Mouse (Mus musculus) neural tube, embryonic 13.5 days (tissue): ENCODE data around the gene Col1a1. TPM values are rescaled to one million over a fixed set of nuclear protein-coding genes. Genes with fewer than 3 reads are reported as not detected.

Source experiments
- ATAC-seq: fragments of 200-750 bp; cut with Nextera tagmentation; 2 replicates; pipeline ENCODE4 v1.8.0; 2017; ENCODE audit warnings: low read depth, mild to moderate bottlenecking, moderate TSS enrichment, moderate library complexity
- H3K27ac ChIP-seq: fragments of 300-500 bp; sonication (generic); replicated peaks from 2 replicates; pipeline ENCODE4 v1.5.1; 2015; ENCODE audit warnings: moderate library complexity, mild to moderate bottlenecking, inconsistent platforms
- H3K27me3 ChIP-seq: fragments of 300-500 bp; sonication (generic); 2 replicates; pipeline ENCODE4 v1.6.1; 2015; ENCODE audit warnings: mild to moderate bottlenecking, inconsistent platforms
- H3K36me3 ChIP-seq: fragments of 300-500 bp; sonication (generic); 2 replicates; pipeline ENCODE4 v1.6.1; 2015; ENCODE audit warnings: mild to moderate bottlenecking, inconsistent platforms
- H3K4me1 ChIP-seq: fragments of 300-500 bp; sonication (generic); replicated peaks from 2 replicates; pipeline ENCODE4 v1.6.1; 2015; ENCODE audit warnings: inconsistent platforms
- H3K4me2 ChIP-seq: fragments of 300-500 bp; sonication (generic); 2 replicates; pipeline ENCODE4 v1.6.1; 2015; ENCODE audit warnings: inconsistent platforms, mild to moderate bottlenecking, moderate library complexity
- H3K4me3 ChIP-seq: fragments of 300-500 bp; sonication (generic); 2 replicates; pipeline ENCODE4 v1.5.1; 2015; ENCODE audit warnings: mild to moderate bottlenecking, inconsistent platforms
- H3K9ac ChIP-seq: fragments of 300-500 bp; sonication (generic); 2 replicates; pipeline ENCODE4 v1.6.1; 2015; ENCODE audit warnings: moderate library complexity, mild to moderate bottlenecking, inconsistent platforms
- H3K9me3 ChIP-seq: fragments of 300-500 bp; sonication (generic); 2 replicates; pipeline ENCODE4 v1.6.1; 2016; ENCODE audit warnings: inconsistent platforms
- WGBS: fragments of 180-500 bp; shearing (Covaris S2); methylation state at CpG from one replicate; pipeline ENCODE4 v1.1.7; 2015; 5-methylcytosine and 5-hydroxymethylcytosine counted together
- polyA plus RNA-seq: library from polyadenylated mRNA; unstranded; fragments of >200 nt; fragmentation: Nextera tagmentation; extraction: Ambion mirVana; gene quantifications from 2 replicates; pipeline ENCODE4 v1.2.1, GENCODE M21; 2015

Gene Col1a1
- polyA plus RNA-seq, 1 experiment from 2014 or later: 187 TPM

DNA sequence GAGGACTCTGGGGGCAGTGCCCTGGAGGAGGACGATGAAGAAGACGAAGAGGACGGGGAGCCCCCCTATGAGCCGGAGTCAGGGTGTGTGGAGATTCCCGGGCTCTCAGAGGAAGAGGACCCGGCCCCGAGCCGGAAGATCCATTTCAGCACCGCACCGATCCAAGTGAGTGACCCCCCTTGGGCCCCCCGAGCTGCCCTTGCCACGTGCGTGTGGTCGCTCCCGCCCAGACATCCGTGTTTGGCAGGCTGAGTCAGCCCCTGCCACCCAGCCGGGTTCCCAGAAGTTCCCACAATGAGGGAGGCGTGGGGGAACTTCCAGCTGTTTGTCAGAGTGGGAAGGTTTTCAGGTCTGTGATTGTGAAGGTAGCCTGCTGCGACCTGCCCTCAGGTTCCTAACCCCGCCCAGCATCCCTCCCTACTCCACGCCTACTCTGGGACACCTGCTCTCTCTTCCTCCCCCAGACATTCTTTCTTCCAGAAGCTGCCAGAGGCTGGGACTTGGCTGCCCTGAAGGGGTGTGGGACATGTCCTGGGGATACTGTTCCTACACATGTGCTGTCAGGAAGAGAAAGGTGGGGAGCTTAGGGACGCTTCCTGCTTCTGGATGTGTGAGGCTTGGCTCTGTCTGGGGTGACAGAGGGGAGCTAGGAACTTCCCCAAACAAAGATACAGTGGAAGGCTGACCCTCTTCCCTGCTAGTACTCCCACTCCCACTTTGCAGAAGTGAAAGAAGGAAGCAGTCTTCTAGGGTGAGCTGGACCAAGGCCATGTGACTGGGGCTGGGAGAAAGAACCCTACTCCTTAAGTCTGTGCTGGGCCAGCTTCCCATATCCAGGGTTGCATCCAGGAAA, 57.0 kb downstream of the Col1a1 start:
- no peak for ATAC-seq
- Histone ChIP-seq H3K27ac (peak overlapping the region; percentile 97), H3K9me3 (no peaks in the 10 kb centered on the region), H3K4me3 (peak overlapping the region; percentile 97), H3K27me3 (no peaks in the 10 kb centered on the region), H3K4me2 (peak overlapping the region; percentile 99), H3K36me3 (peaks cover 22% of the 10 kb centered on the region), H3K9ac (peak overlapping the region; percentile 99), H3K4me1 (peaks cover 85% of the 10 kb centered on the region)
- WGBS: 2% methylated on average over 22 of the region's 22 CpGs

DNA sequence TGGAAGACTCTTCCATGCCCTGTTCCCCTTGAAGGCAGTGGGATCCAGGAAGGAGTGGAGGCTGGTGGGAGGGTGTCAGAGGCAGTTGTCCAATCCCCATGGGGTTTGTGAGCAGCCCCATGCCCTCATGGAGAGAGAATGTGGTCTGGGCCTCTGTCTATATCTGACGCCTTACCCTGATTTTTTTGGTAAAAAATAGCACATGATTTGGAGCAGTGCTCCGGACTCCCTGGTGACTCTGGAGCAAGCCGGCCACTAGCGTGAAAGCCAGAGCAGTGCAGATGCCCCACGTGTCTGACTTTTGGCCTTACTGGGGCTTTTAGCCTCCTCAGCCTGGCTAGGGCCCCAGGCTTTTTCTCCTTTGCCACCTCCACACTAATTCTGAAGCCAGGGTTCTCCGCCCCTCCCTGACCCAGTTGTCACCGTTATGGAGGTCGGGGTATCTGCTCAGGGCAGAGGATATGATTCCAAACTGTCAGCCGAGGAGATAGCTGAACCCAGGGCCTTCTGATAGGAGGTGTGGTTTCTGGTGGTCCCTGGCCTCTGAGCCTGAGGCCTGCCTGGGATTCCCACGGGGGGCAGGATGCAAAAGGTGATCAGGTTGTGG, 58.3 kb downstream of the Col1a1 start:
- WGBS: 44% methylated on average over 10 of the region's 10 CpGs
- no peak for ATAC-seq
- Histone ChIP-seq H3K4me3 (peak overlapping the region; percentile 97), H3K9ac (peak overlapping the region; percentile 99), H3K4me1 (peaks cover 84% of the 10 kb centered on the region), H3K27me3 (no peaks in the 10 kb centered on the region), H3K27ac (no peak overlapping the region), H3K4me2 (peak overlapping the region; percentile 99), H3K9me3 (no peaks in the 10 kb centered on the region), H3K36me3 (peaks cover 35% of the 10 kb centered on the region)

DNA sequence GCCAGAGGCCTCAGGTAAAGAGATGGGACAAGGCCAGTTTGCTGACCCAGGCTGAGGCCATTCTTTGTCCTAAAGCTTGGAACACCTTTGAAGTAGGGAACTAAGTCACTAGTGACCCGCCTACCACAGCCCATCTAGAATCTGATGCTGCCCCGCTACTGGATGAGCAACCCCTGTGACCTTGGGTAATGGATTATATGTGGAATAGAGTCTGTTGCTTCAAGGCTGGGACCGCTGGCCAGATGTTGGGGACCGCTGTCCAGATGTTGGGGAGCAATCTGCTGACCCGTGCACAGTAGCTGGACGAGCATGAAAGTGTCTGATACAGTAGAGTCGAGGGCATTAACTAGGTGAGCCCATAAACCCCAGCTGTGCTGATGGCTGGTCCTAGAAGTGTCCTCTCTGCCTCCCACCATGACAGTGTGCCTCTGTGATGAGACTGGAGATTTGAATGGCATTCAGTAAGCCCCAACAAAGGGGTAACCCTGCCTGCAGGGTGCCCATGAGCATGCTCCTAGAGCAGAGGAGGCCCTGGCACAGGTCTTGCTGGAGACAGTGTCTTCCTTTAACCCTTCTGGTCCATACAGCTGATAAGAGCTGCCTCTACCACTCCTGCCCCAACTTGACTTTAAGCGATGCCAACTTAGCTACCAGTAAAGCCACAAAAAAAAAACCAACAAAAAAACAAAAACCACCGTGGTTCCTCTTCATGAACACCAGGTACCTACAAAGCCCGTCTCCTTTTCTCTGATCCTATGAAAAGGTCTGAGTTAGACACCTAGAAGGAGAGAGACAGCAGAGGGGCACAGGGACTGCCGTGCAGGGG, 59.1 kb downstream of the Col1a1 start:
- Histone ChIP-seq H3K27ac (no peak overlapping the region), H3K9ac (peak overlapping the region; percentile 99), H3K36me3 (peaks cover 42% of the 10 kb centered on the region), H3K4me3 (peak overlapping the region; percentile 97), H3K4me2 (peak overlapping the region; percentile 99), H3K27me3 (no peaks in the 10 kb centered on the region), H3K9me3 (no peaks in the 10 kb centered on the region), H3K4me1 (peaks cover 87% of the 10 kb centered on the region)
- 83% methylated on average over 11 of the region's 11 CpGs for WGBS
- no peak for ATAC-seq

DNA sequence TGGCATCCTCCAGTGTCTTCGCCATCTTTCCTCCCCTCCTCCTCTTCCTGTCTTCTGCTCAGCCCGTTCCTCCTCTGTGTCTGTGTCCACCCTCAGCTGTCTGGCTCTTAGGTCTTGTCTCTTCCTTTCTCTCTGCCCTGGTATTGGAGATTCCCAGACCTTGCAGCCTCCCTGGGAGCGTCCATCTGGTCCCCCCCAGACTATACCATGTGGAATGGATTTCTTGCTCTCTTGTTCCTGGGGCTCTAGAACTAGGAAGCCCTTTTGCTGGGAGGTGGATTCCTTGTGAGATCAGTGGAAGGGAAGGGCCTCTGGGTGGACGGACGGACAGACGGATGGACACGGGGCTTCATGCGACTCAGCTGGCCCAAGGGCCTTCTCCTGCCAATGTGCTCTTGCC, 60.1 kb downstream of the Col1a1 start:
- H3K4me1 ChIP-seq: peaks cover 91% of the 10 kb centered on the region
- WGBS: 86% methylated on average over 8 of the region's 8 CpGs

DNA sequence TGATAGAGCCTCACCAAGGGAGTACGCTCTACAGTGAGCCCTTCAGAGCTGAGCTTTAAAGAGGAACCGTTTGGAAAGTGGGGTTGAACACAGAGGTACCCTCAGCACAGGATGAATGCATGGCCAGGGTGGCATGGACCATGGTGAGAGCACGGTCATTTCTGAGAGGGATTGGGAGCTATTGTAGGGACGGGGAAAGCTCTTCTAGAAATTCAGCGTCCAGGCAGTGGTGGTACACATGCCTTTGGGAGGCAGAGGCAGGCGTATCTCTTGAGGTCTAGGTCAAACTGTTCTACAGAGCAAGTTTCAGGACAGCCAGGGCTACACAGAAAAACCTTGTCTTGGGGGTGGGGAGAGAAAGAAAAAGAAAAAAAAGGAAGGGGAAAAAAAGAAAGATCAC, 61.0 kb downstream of the Col1a1 start:
- WGBS: 96% methylated on average over 6 of the region's 6 CpGs
- ATAC-seq: no peak
- Histone ChIP-seq H3K36me3 (peaks cover 61% of the 10 kb centered on the region), H3K4me1 (peaks cover 97% of the 10 kb centered on the region), H3K9ac (no peak overlapping the region), H3K4me3 (no peak overlapping the region), H3K27me3 (no peaks in the 10 kb centered on the region), H3K4me2 (no peak overlapping the region), H3K9me3 (no peaks in the 10 kb centered on the region), H3K27ac (no peak overlapping the region)

More for the DNA sequence above, 60.1 kb downstream of the Col1a1 start:
- no peak overlapping the region for H3K27ac ChIP-seq
- H3K9me3 ChIP-seq: no peaks in the 10 kb centered on the region
- peak overlapping the region; percentile 99 for H3K4me2 ChIP-seq
- peak overlapping the region; percentile 97 for H3K4me3 ChIP-seq
- peak overlapping the region; percentile 99 for H3K9ac ChIP-seq
- peaks cover 52% of the 10 kb centered on the region for H3K36me3 ChIP-seq
- no peak for ATAC-seq
- H3K27me3 ChIP-seq: no peaks in the 10 kb centered on the region

DNA sequence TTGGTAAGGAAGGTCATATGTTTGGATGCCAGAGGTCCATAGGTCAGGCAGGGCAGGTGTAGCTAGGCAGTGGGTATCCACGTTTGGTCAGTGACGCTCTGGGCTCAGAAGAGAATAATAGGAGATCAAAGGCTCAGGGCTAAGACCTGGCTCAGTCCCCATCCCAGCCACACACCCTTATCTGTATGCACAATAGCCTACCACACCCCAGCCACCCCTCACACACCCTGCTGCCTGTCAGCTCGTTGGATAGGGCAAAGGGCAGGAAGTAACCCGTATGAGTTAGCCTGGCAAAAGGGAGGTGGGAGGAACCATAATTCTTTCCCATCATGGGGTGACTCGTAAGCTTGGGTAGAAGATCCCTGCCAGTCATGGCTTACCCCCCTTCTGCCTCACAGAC, 61.6 kb downstream of the Col1a1 start:
- Histone ChIP-seq H3K9me3 (no peaks in the 10 kb centered on the region), H3K4me3 (no peak overlapping the region; the same call in 1 of the 2 replicates), H3K4me1 (peaks cover 91% of the 10 kb centered on the region), H3K9ac (no peak overlapping the region), H3K27ac (peak overlapping the region; percentile 49), H3K36me3 (peaks cover 67% of the 10 kb centered on the region), H3K4me2 (peak overlapping the region; percentile 26; the same call in 1 of the 2 replicates), H3K27me3 (no peaks in the 10 kb centered on the region)
- 71% methylated on average over 5 of the region's 5 CpGs for WGBS
- ATAC-seq: no peak

DNA sequence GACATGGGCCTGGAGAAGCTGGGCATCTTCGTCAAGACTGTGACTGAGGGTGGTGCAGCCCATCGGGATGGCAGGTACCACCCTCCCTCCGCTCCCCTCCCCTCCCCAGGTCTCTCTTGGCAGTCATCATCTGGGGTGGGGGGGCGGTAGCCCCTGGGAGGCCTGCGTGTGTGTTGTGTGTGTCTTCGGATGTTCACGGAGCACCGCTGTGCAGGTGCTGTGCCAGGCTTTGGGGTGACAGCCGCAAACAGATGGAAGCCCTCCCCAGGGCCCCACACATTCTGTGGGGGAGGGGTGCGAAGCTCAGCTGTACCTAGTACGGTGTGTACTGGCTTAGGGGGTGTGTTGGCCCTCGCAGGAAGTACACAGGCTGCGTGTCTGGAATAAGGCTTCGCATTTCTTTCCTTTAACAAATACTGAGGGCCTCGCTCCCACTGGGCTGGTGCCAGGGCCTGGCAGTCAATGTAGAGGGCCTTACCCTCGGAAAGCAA, 62.1 kb downstream of the Col1a1 start:
- peak overlapping the region; percentile 2; the same call in 1 of the 2 replicates for H3K4me3 ChIP-seq
- 69% methylated on average over 16 of the region's 16 CpGs for WGBS
- H3K9me3 ChIP-seq: no peaks in the 10 kb centered on the region
- H3K4me1 ChIP-seq: peaks cover 86% of the 10 kb centered on the region
- peak overlapping the region; percentile 49 for H3K27ac ChIP-seq
- ATAC-seq: no peak
- no peaks in the 10 kb centered on the region for H3K27me3 ChIP-seq
- peak overlapping the region; percentile 26 for H3K4me2 ChIP-seq
- H3K36me3 ChIP-seq: peaks cover 72% of the 10 kb centered on the region
- H3K9ac ChIP-seq: no peak overlapping the region

DNA sequence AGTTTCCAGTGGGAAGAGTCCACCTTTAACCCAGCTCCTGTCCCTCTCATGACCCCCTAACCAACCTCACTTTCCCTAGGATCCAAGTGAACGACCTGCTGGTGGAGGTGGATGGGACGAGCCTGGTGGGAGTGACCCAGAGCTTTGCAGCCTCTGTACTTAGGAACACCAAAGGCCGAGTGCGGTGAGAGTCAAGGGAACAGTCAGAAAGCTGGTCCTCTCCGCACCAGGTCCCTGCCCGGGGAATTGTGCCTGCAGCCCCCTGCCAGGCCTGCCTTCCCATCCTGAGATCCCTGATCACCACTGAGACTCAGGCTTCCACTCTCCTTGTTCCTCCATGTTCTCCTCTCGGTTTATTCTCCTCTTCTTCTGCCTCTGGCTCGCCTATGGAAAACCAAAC, 64.1 kb downstream of the Col1a1 start:
- Histone ChIP-seq H3K9ac (peak overlapping the region; percentile 57), H3K4me1 (peaks cover 66% of the 10 kb centered on the region), H3K9me3 (no peaks in the 10 kb centered on the region), H3K27ac (peak overlapping the region; percentile 83), H3K4me3 (no peak overlapping the region), H3K27me3 (no peaks in the 10 kb centered on the region), H3K4me2 (no peak overlapping the region), H3K36me3 (peaks cover 92% of the 10 kb centered on the region)
- ATAC-seq: no peak
- WGBS: 75% methylated on average over 8 of the region's 8 CpGs

DNA sequence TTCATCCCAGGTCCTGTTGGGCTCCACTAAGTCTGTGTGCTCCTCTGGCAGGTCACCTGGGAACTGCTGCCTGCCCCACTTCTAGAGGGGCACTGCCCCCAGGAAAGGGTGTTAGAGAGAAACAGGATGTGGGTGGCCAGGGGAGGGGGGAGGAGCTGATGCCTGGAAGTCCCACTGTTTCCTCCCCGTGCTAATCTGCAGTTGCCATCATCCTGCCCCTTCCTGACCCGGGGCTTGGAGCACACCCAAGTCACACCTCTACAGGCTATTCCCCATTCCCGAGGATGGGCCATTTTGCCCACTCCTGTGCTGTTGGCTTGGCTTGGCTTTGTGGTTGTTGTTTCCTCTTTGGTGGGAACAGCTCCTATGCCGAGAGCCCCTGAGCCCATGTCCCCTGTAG, 64.5 kb downstream of the Col1a1 start:
- WGBS: 30% methylated on average over 4 of the region's 4 CpGs
- H3K9me3 ChIP-seq: no peaks in the 10 kb centered on the region

DNA sequence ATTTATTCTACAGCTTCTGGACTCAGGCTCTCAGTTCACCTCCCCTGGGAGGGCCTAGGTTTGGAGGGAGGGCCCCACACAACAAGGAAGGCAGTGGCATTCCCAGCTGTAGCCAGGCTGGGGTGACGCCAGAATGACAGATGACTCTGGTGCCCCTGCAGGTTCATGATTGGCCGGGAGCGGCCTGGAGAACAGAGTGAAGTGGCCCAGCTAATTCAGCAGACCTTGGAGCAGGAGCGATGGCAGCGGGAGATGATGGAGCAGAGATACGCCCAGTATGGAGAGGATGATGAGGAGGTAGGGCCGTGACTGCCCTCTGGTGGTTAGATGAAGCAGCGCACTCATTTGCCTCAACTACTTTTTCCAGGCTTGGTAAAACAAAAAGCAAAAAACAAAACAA, 65.0 kb downstream of the Col1a1 start:
- WGBS: 1% methylated on average over 8 of the region's 8 CpGs
- peaks cover 99% of the 10 kb centered on the region for H3K36me3 ChIP-seq
- H3K4me3 ChIP-seq: no peak overlapping the region
- H3K4me1 ChIP-seq: peaks cover 63% of the 10 kb centered on the region
- H3K27ac ChIP-seq: peak overlapping the region; percentile 83
- no peaks in the 10 kb centered on the region for H3K27me3 ChIP-seq
- H3K4me2 ChIP-seq: peak overlapping the region; percentile 24; the same call in 1 of the 2 replicates
- ATAC-seq: 0 out of 2 replicates have a peak, but pooled peaks have one; percentile 49
- H3K9me3 ChIP-seq: no peaks in the 10 kb centered on the region
- H3K9ac ChIP-seq: peak overlapping the region; percentile 57

More for the DNA sequence above, 64.5 kb downstream of the Col1a1 start:
- peak overlapping the region; percentile 83 for H3K27ac ChIP-seq
- no peak for ATAC-seq
- peak overlapping the region; percentile 24; the same call in 1 of the 2 replicates for H3K4me2 ChIP-seq
- no peaks in the 10 kb centered on the region for H3K27me3 ChIP-seq
- peaks cover 63% of the 10 kb centered on the region for H3K4me1 ChIP-seq
- H3K9ac ChIP-seq: peak overlapping the region; percentile 57
- H3K4me3 ChIP-seq: no peak overlapping the region
- peaks cover 96% of the 10 kb centered on the region for H3K36me3 ChIP-seq

DNA sequence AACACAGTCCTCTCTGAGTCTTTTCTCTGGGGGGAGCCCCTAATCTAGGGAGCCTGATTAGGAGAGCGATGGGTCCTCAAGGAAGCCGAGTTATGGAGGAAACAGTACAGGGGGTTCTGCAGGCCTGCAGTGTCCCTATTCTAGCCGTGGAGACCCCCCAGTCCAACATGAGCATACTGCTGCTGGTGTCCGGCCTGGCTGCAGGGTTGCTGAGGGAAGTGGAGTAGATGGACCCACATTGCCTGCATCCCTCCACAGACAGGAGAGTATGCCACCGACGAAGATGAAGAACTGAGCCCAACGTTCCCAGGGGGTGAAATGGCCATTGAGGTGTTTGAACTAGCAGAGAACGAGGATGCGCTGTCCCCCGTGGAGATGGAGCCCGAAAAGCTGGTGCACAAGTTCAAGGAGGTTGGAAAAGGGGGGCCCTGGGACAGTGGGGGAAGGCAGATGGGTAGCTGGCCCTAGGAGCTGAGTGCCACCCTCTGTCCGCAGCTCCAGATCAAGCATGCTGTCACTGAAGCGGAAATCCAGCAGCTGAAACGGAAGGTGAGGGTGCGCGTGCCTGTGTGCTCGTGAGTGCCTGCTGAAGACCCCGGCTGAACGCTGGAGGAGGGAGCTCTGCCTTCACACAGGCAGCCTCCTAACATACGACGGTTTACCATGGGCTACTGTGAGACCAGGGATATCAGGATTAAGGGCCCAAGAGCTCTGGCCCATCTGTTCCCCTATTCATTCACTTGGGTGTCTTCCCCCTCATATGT, 65.7 kb downstream of the Col1a1 start:
- WGBS: 86% methylated on average over 21 of the region's 21 CpGs
- Histone ChIP-seq H3K9me3 (no peaks in the 10 kb centered on the region), H3K9ac (no peak overlapping the region), H3K27me3 (no peaks in the 10 kb centered on the region), H3K4me1 (peaks cover 63% of the 10 kb centered on the region), H3K4me3 (no peak overlapping the region), H3K36me3 (peaks cover 92% of the 10 kb centered on the region), H3K4me2 (no peak overlapping the region), H3K27ac (no peak overlapping the region)
- ATAC-seq: no peak
